Mouse (Mus musculus): ENCODE measurements around the gene Iars2.

- TF ChIP-seq CTCF (IDR thresholded peaks at IDR 0.05; ENCODE audit: control insufficient read depth, insufficient read depth, low read length) = no peak
- TF ChIP-seq POLR2A (IDR thresholded peaks at IDR 0.05; ENCODE audit: borderline replicate concordance, control insufficient read depth, low read depth, low read length) = no peak
Measured at GRCm38 (mm10) chr1:185274819-185275545, 54.2 kb downstream of the Iars2 start.

All from bone marrow, adult 2 months (tissue).